Mouse (Mus musculus) midbrain, embryonic 14.5 days (tissue): ENCODE results near the gene Nap1l1. TPM values are rescaled to one million over a fixed set of nuclear protein-coding genes. Genes with fewer than 3 reads are reported as not detected.

Source experiments
- ATAC-seq: fragments of 200-750 bp; cut with Nextera tagmentation; 2 replicates; pipeline ENCODE4 v1.8.0; 2017; ENCODE audit warnings: moderate number of reproducible peaks, moderate library complexity; ENCODE audit not compliant: low FRiP score, low TSS enrichment
- DNase-seq: peaks from one replicate; pipeline ENCODE4 v3.0.0-alpha.2; 2015
- H3K27ac ChIP-seq: fragments of 300-500 bp; sonication (generic); replicated peaks from 2 replicates; pipeline ENCODE4 v1.5.1; 2014; ENCODE audit warnings: mild to moderate bottlenecking, low read depth, low read length, moderate library complexity
- H3K27me3 ChIP-seq: fragments of 300-500 bp; sonication (generic); 2 replicates; pipeline ENCODE4 v1.6.1; 2014; ENCODE audit warnings: low read length, control low read depth, mixed read lengths; ENCODE audit not compliant: control insufficient read depth, insufficient read depth
- H3K36me3 ChIP-seq: fragments of 300-500 bp; sonication (generic); 2 replicates; pipeline ENCODE4 v1.6.1; 2014; ENCODE audit warnings: low read length, control low read depth; ENCODE audit not compliant: control insufficient read depth, insufficient read depth
- H3K4me1 ChIP-seq: fragments of 300-500 bp; sonication (generic); 2 replicates; pipeline ENCODE4 v1.6.1; 2014; ENCODE audit warnings: mild to moderate bottlenecking, antibody characterized with exemption, low read length, control low read depth; ENCODE audit not compliant: control insufficient read depth, insufficient read depth
- H3K4me2 ChIP-seq: fragments of 300-500 bp; sonication (generic); 2 replicates; pipeline ENCODE4 v1.6.1; 2014; ENCODE audit warnings: mild to moderate bottlenecking, low read length, moderate library complexity
- H3K4me3 ChIP-seq: fragments of 300-500 bp; sonication (generic); replicated peaks from 2 replicates; pipeline ENCODE4 v1.5.1; 2014; ENCODE audit warnings: low read depth, low read length
- H3K9ac ChIP-seq: fragments of 300-500 bp; sonication (generic); replicated peaks from 2 replicates; pipeline ENCODE4 v1.6.1; 2014; ENCODE audit warnings: mild to moderate bottlenecking, low read length, moderate library complexity
- H3K9me3 ChIP-seq: fragments of 300-500 bp; sonication (generic); 2 replicates; pipeline ENCODE4 v1.6.1; 2016; ENCODE audit warnings: low read length, control low read depth, mixed read lengths; ENCODE audit not compliant: control insufficient read depth
- WGBS: fragments of 180-500 bp; shearing (Covaris S2); extraction: QIAGEN DNeasy Blood & Tissue Kit; methylation state at CpG from one replicate; pipeline ENCODE4 v1.1.7; 2014; 5-methylcytosine and 5-hydroxymethylcytosine counted together
- polyA plus RNA-seq: library from polyadenylated mRNA; unstranded; fragments of >200 nt; fragmentation: Nextera tagmentation; extraction: Ambion mirVana; gene quantifications from 2 replicates; pipeline ENCODE4 v1.2.1, GENCODE M21; 2014

The Nap1l1 gene
- polyA plus RNA-seq, 1 experiment from 2014 or later: 206 TPM

DNA sequence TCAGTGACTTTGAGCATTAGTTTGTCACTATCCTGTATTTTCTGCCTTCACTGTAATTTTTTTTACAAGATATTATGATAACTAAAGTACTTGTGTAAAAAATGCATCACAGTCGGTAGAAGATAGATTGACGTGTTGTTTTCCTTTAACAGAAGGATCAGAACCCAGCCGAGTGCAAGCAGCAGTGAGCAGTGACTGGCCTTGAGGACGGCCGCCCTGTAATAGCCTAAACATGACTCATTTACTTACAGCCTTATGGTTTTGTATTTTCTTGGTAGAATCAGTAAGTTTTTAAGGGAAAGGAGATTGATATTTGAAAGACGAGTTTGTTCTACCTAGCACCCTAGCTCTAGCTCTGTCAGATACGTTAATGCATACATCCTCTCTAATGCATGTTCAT is 22.9 kb downstream of the Nap1l1 start:
- no peak overlapping the region for H3K27ac ChIP-seq
- H3K9ac ChIP-seq: no peak overlapping the region
- WGBS: 94% methylated on average over 7 of the region's 7 CpGs
- no peak for ATAC-seq
- no peak overlapping the region for H3K4me3 ChIP-seq
- H3K36me3 ChIP-seq: peaks cover 64% of the 10 kb centered on the region
- H3K4me2 ChIP-seq: no peak overlapping the region
- no peaks in the 10 kb centered on the region for H3K9me3 ChIP-seq
- H3K27me3 ChIP-seq: no peaks in the 10 kb centered on the region
- DNase-seq: no peak
- H3K4me1 ChIP-seq: no peaks in the 10 kb centered on the region

- Histone ChIP-seq H3K9ac (no peak overlapping the region), H3K27ac (no peak overlapping the region), H3K36me3 (peaks cover 32% of the 10 kb centered on the region), H3K9me3 (no peaks in the 10 kb centered on the region), H3K27me3 (0 out of 2 replicates have a peak, but pooled peaks cover 4% of the 10 kb centered on the region), H3K4me1 (no peaks in the 10 kb centered on the region), H3K4me3 (no peak overlapping the region), H3K4me2 (no peak overlapping the region)
- 73% methylated on average over 6 of the region's 6 CpGs for WGBS
- DNase-seq: no peak
- ATAC-seq: no peak
Observed at GRCm38 (mm10) chr10:111499892-111500291, 26.9 kb downstream of the Nap1l1 start.

DNA sequence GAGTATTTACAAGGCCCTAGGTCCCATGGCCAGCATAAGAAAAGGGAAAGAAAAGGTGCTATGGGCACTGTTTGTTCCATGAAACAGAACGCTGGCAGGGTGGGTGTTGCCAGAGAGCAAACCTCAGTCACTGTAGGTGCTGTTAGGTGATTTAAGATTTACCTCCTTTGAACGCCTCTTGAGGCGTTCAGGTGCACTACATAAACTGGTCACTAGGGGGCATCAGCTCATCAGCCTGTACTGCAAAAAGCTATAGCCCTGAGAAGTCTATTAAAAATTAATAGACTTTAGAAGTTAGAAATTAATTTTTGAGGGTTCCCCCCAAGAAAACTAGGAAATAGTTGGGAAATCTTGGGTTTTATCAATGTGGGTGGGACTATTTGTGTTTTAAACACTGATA is 30.0 kb downstream of the Nap1l1 start:
- Histone ChIP-seq H3K9me3 (no peaks in the 10 kb centered on the region), H3K36me3 (peaks cover 10% of the 10 kb centered on the region), H3K4me3 (no peak overlapping the region), H3K4me1 (no peaks in the 10 kb centered on the region), H3K27ac (no peak overlapping the region), H3K4me2 (no peak overlapping the region), H3K27me3 (0 out of 2 replicates have a peak, but pooled peaks cover 4% of the 10 kb centered on the region), H3K9ac (no peak overlapping the region)
- DNase-seq (peak; percentile 91), ATAC-seq (no peak)
- WGBS: 4% methylated on average over 3 of the region's 3 CpGs

- Histone ChIP-seq H3K27ac (no peak overlapping the region), H3K9me3 (no peaks in the 10 kb centered on the region), H3K4me2 (no peak overlapping the region), H3K4me3 (no peak overlapping the region), H3K9ac (no peak overlapping the region), H3K36me3 (peaks cover 3% of the 10 kb centered on the region), H3K27me3 (0 out of 2 replicates have a peak, but pooled peaks cover 6% of the 10 kb centered on the region), H3K4me1 (peaks cover 5% of the 10 kb centered on the region; the same call in 1 of the 2 replicates)
- WGBS: 42% methylated on average over 10 of the region's 10 CpGs
- ATAC-seq (no peak), DNase-seq (no peak)
Observed at GRCm38 (mm10) chr10:111503716-111504115, 30.7 kb downstream of the Nap1l1 start.

- Histone ChIP-seq H3K27me3 (0 out of 2 replicates have a peak, but pooled peaks cover 8% of the 10 kb centered on the region), H3K9me3 (no peaks in the 10 kb centered on the region), H3K9ac (no peak overlapping the region), H3K4me3 (no peak overlapping the region), H3K36me3 (no peaks in the 10 kb centered on the region), H3K4me2 (no peak overlapping the region), H3K4me1 (peaks cover 9% of the 10 kb centered on the region; the same call in 1 of the 2 replicates), H3K27ac (no peak overlapping the region)
- ATAC-seq (no peak), DNase-seq (no peak)
- 75% methylated on average over 1 of the region's 1 CpGs for WGBS
Observed at GRCm38 (mm10) chr10:111504606-111505005, 31.6 kb downstream of the Nap1l1 start.

- Histone ChIP-seq H3K4me2 (peak overlapping the region; percentile 89), H3K27me3 (0 out of 2 replicates have a peak, but pooled peaks cover 8% of the 10 kb centered on the region), H3K36me3 (no peaks in the 10 kb centered on the region), H3K4me1 (peaks cover 12% of the 10 kb centered on the region; the same call in 1 of the 2 replicates), H3K4me3 (no peak overlapping the region), H3K9ac (no peak overlapping the region), H3K9me3 (no peaks in the 10 kb centered on the region), H3K27ac (no peak overlapping the region)
- DNase-seq (peak; percentile 20), ATAC-seq (no peak)
- 59% methylated on average over 7 of the region's 7 CpGs for WGBS
Observed at GRCm38 (mm10) chr10:111505406-111505805, 32.4 kb downstream of the Nap1l1 start.

- no peaks in the 10 kb centered on the region for H3K9me3 ChIP-seq
- peak within 1 kb of the TSS; percentile 88 for H3K27ac ChIP-seq
- H3K27me3 ChIP-seq: 0 out of 2 replicates have a peak, but pooled peaks cover 8% of the 10 kb centered on the region
- peak within 1 kb of the TSS; percentile 89 for H3K4me2 ChIP-seq
- DNase-seq (peak; percentile 92), ATAC-seq (peak; percentile 90)
- peaks cover 12% of the 10 kb centered on the region; the same call in 1 of the 2 replicates for H3K4me1 ChIP-seq
- H3K4me3 ChIP-seq: peak within 1 kb of the TSS; percentile 73
- WGBS: under 1% methylated on average over 81 of the region's 94 CpGs
- peak within 1 kb of the TSS; percentile 86 for H3K9ac ChIP-seq
- H3K36me3 ChIP-seq: no peaks in the 10 kb centered on the region
Observed at GRCm38 (mm10) chr10:111506101-111506925, 33.3 kb downstream of the Nap1l1 start, which contains the start of gene Phlda1. TSS of gene Phlda1 (plus strand) at chr10:111506286.

- WGBS: under 1% methylated on average over 23 of the region's 23 CpGs
- Histone ChIP-seq H3K27ac (peak overlapping the region; percentile 88), H3K27me3 (0 out of 2 replicates have a peak, but pooled peaks cover 8% of the 10 kb centered on the region), H3K4me1 (peaks cover 12% of the 10 kb centered on the region; the same call in 1 of the 2 replicates), H3K9me3 (no peaks in the 10 kb centered on the region), H3K4me2 (peak overlapping the region; percentile 89), H3K36me3 (no peaks in the 10 kb centered on the region), H3K4me3 (peak overlapping the region; percentile 73), H3K9ac (peak overlapping the region; percentile 86)
- peak; percentile 32 for ATAC-seq
- DNase-seq: no peak
Observed at GRCm38 (mm10) chr10:111506926-111507459, 34.0 kb downstream of the Nap1l1 start.
